Mouse (Mus musculus) lung, postnatal 0 days (tissue): ENCODE data around the gene Olfr1126. TPM values are rescaled to one million over a fixed set of nuclear protein-coding genes. Genes with fewer than 3 reads are reported as not detected.

Experiments used
- ATAC-seq: fragments of 200-750 bp; cut with Nextera tagmentation; 2 replicates; pipeline ENCODE4 v1.8.0; 2017; ENCODE audit warnings: moderate library complexity
- DNase-seq: peaks from one replicate; pipeline ENCODE4 v3.0.0-alpha.2; 2016; ENCODE audit warnings: low spot score
- H3K27ac ChIP-seq: fragments of 300-500 bp; sonication (generic); 2 replicates; pipeline ENCODE4 v1.5.1; 2014; ENCODE audit warnings: antibody characterized with exemption, mild to moderate bottlenecking, low read length, mixed read lengths
- H3K27me3 ChIP-seq: fragments of 300-500 bp; sonication (generic); replicated peaks from 2 replicates; pipeline ENCODE4 v1.6.1; 2014; ENCODE audit warnings: low read length, mixed read lengths; ENCODE audit not compliant: insufficient read depth
- H3K36me3 ChIP-seq: fragments of 300-500 bp; sonication (generic); 2 replicates; pipeline ENCODE4 v1.6.1; 2014; ENCODE audit warnings: low read length, mixed read lengths; ENCODE audit not compliant: insufficient read depth
- H3K4me1 ChIP-seq: fragments of 300-500 bp; sonication (generic); 2 replicates; pipeline ENCODE4 v1.6.1; 2014; ENCODE audit warnings: antibody characterized with exemption, low read depth, low read length, mixed read lengths; ENCODE audit not compliant: insufficient read depth
- H3K4me2 ChIP-seq: fragments of 300-500 bp; sonication (generic); replicated peaks from 2 replicates; pipeline ENCODE4 v1.6.1; 2014; ENCODE audit warnings: low read depth, mild to moderate bottlenecking, low read length, moderate library complexity, mixed read lengths
- H3K4me3 ChIP-seq: fragments of 300-500 bp; sonication (generic); 2 replicates; pipeline ENCODE4 v1.5.1; 2014; ENCODE audit warnings: low read depth, low read length
- H3K9ac ChIP-seq: fragments of 300-500 bp; sonication (generic); replicated peaks from 2 replicates; pipeline ENCODE4 v1.6.1; 2014; ENCODE audit warnings: low read depth, mild to moderate bottlenecking
- H3K9me3 ChIP-seq: fragments of 300-500 bp; sonication (generic); 2 replicates; pipeline ENCODE4 v1.6.1; 2016; ENCODE audit warnings: low read length, mixed read lengths
- CTCF ChIP-seq: IDR thresholded peaks from 2 replicates; pipeline ENCODE4 v1.5.1; 2016; ENCODE audit warnings: antibody characterized with exemption, mild to moderate bottlenecking
- EP300 ChIP-seq: IDR thresholded peaks from 2 replicates; pipeline ENCODE4 v1.6.1; 2016; ENCODE audit warnings: antibody characterized with exemption, mild to moderate bottlenecking, control low read depth
- WGBS: fragments of 180-500 bp; shearing (Covaris S2); extraction: QIAGEN DNeasy Blood & Tissue Kit; methylation state at CpG from one replicate; pipeline ENCODE4 v1.1.7; 2014; 5-methylcytosine and 5-hydroxymethylcytosine counted together
- polyA plus RNA-seq: library from polyadenylated mRNA; unstranded; fragments of >200 nt; fragmentation: Nextera tagmentation; extraction: Ambion mirVana; gene quantifications from 2 replicates; pipeline ENCODE4 v1.2.1, GENCODE M21; 2015

The Olfr1126 gene
- not detected in 2 replicates for polyA plus RNA-seq

- no peaks in the 10 kb centered on the region for H3K4me1 ChIP-seq
- no peak within 1 kb of the TSS for H3K9ac ChIP-seq
- DNase-seq (no peak), ATAC-seq (no peak)
- no peak within 1 kb of the TSS for H3K4me2 ChIP-seq
- H3K36me3 ChIP-seq = no peaks in the 10 kb centered on the region
- no peaks in the 10 kb centered on the region for H3K27me3 ChIP-seq
- no peak within 1 kb of the TSS for H3K4me3 ChIP-seq
- H3K9me3 ChIP-seq = no peaks in the 10 kb centered on the region
- no peak within 1 kb of the TSS for H3K27ac ChIP-seq
- TF ChIP-seq EP300 = no peak
- TF ChIP-seq CTCF = no peak
Measured at GRCm38 (mm10) chr2:87453662-87454061, at the start of gene Olfr1126. Olfr1126 (plus strand) TSS chr2:87453962.

- Histone ChIP-seq H3K4me2 (no peak within 1 kb of the TSS), H3K9ac (no peak within 1 kb of the TSS), H3K27ac (no peak within 1 kb of the TSS), H3K36me3 (no peaks in the 10 kb centered on the region), H3K9me3 (no peaks in the 10 kb centered on the region), H3K4me1 (no peaks in the 10 kb centered on the region), H3K27me3 (no peaks in the 10 kb centered on the region), H3K4me3 (no peak within 1 kb of the TSS)
- ATAC-seq = no peak
- 82% methylated on average over 1 of the region's 1 CpGs for WGBS
- no peak for TF ChIP-seq CTCF
- no peak for TF ChIP-seq EP300
- DNase-seq = no peak
Measured at GRCm38 (mm10) chr2:87416335-87416734, 37.4 kb upstream of the Olfr1126 start, which contains the start of gene Olfr1123. Olfr1123 (plus strand) TSS chr2:87416635.

- TF ChIP-seq CTCF = no peak
- no peak for TF ChIP-seq EP300
- WGBS = 83% methylated on average over 1 of the region's 1 CpGs
- H3K27ac ChIP-seq = no peak within 1 kb of the TSS
- DNase-seq = no peak
- H3K36me3 ChIP-seq = no peaks in the 10 kb centered on the region
- no peak for ATAC-seq
- no peak within 1 kb of the TSS for H3K9ac ChIP-seq
- H3K4me2 ChIP-seq = no peak within 1 kb of the TSS
- no peaks in the 10 kb centered on the region for H3K4me1 ChIP-seq
- H3K9me3 ChIP-seq = no peaks in the 10 kb centered on the region
- H3K27me3 ChIP-seq = no peaks in the 10 kb centered on the region
- H3K4me3 ChIP-seq = no peak within 1 kb of the TSS
Measured at GRCm38 (mm10) chr2:87429975-87430374, 23.8 kb upstream of the Olfr1126 start, which contains the start of gene Olfr1124. Olfr1124 (plus strand) TSS chr2:87430275.

GRCm38 (mm10) chr2:87437731-87438130 lies 16.0 kb upstream of the Olfr1126 start:
- WGBS = 88% methylated on average over 16 of the region's 16 CpGs
- H3K4me3 ChIP-seq = no peak overlapping the region
- H3K27ac ChIP-seq = no peak overlapping the region
- no peak for DNase-seq
- H3K4me1 ChIP-seq = no peaks in the 10 kb centered on the region
- no peaks in the 10 kb centered on the region for H3K27me3 ChIP-seq
- no peak for ATAC-seq
- H3K9ac ChIP-seq = no peak overlapping the region
- H3K9me3 ChIP-seq = no peaks in the 10 kb centered on the region
- no peaks in the 10 kb centered on the region for H3K36me3 ChIP-seq
- no peak for TF ChIP-seq CTCF
- TF ChIP-seq EP300 = no peak
- H3K4me2 ChIP-seq = no peak overlapping the region

- DNase-seq = no peak
- WGBS = 80% methylated on average over 4 of the region's 4 CpGs
Measured at GRCm38 (mm10) chr2:87461769-87462168, 8.0 kb downstream of the Olfr1126 start.

GRCm38 (mm10) chr2:87480207-87480606 lies 26.4 kb downstream of the Olfr1126 start:
- ATAC-seq (no peak), DNase-seq (no peak)
- H3K4me3 ChIP-seq = no peak overlapping the region
- H3K27ac ChIP-seq = no peak overlapping the region
- no peaks in the 10 kb centered on the region for H3K9me3 ChIP-seq
- no peak overlapping the region for H3K9ac ChIP-seq
- H3K27me3 ChIP-seq = no peaks in the 10 kb centered on the region
- no peak overlapping the region for H3K4me2 ChIP-seq
- TF ChIP-seq EP300 (no peak), CTCF (no peak)
- no peaks in the 10 kb centered on the region for H3K36me3 ChIP-seq
- no peaks in the 10 kb centered on the region for H3K4me1 ChIP-seq

More at GRCm38 (mm10) chr2:87461769-87462168, 8.0 kb downstream of the Olfr1126 start:
- no peak overlapping the region for H3K9ac ChIP-seq
- no peaks in the 10 kb centered on the region for H3K9me3 ChIP-seq
- no peak overlapping the region for H3K4me2 ChIP-seq
- H3K4me3 ChIP-seq = no peak overlapping the region
- H3K27me3 ChIP-seq = no peaks in the 10 kb centered on the region
- ATAC-seq = no peak
- H3K27ac ChIP-seq = no peak overlapping the region
- TF ChIP-seq CTCF = no peak
- H3K4me1 ChIP-seq = no peaks in the 10 kb centered on the region
- H3K36me3 ChIP-seq = no peaks in the 10 kb centered on the region

- Histone ChIP-seq H3K27ac (no peak overlapping the region), H3K27me3 (no peaks in the 10 kb centered on the region), H3K9ac (no peak overlapping the region), H3K36me3 (no peaks in the 10 kb centered on the region), H3K9me3 (no peaks in the 10 kb centered on the region), H3K4me3 (no peak overlapping the region), H3K4me2 (no peak overlapping the region), H3K4me1 (no peaks in the 10 kb centered on the region)
- 75% methylated on average over 4 of the region's 4 CpGs for WGBS
- TF ChIP-seq EP300 (no peak), CTCF (no peak)
- DNase-seq (no peak), ATAC-seq (no peak)
Measured at GRCm38 (mm10) chr2:87481158-87481557, 27.4 kb downstream of the Olfr1126 start.
